ENCODE assay signal across 13 mouse cellular contexts in genomic region chr9:20713478-20713987, GRCm38 (mm10). TPM values are rescaled to one million over a fixed set of nuclear protein-coding genes. Genes with fewer than 3 reads are reported as not detected.
A peak's percentile ranks its signal among the peaks of the same experiment; 100 is the strongest.
DNase-seq lines count a peak whose midpoint lies in the region; ATAC-seq and TF ChIP-seq lines count a peak whose summit lies in the region.
"Had no signal": no experiment of that assay in that cellular context is flagged by ENCODE, and none has a peak within 500 bp of the region (broad histone marks: within the 10 kb centered on the region; RNA-seq: fewer than 3 reads in every experiment).

No protein-coding gene starts in this region.

- intact Hi-C loops in left cerebral cortex, postnatal 4 days (cut with DNase I), result no loop called here

- H3K4me2 ChIP-seq in forebrain, embryonic 11.5 days (ENCODE audit: low read depth, low read length, severe bottlenecking), result no peak overlapping the region
- no peak overlapping the region for H3K4me2 ChIP-seq in hindbrain, embryonic 14.5 days (replicated peaks)
- H3K4me2 ChIP-seq in neural tube, embryonic 14.5 days (ENCODE audit: low read depth, low read length), result no peak overlapping the region
- H3K4me2 ChIP-seq: heart, embryonic 11.5 days; liver, embryonic 11.5 days had no signal

- H3K36me3 ChIP-seq in forebrain, embryonic 11.5 days (ENCODE audit: control insufficient read depth, insufficient read depth, low read length), result no peaks in the 10 kb centered on the region
- peaks cover 4% of the 10 kb centered on the region; the same call in 1 of the 2 replicates for H3K36me3 ChIP-seq in hindbrain, embryonic 14.5 days (replicated peaks; ENCODE audit: control insufficient read depth, insufficient read depth)
- H3K36me3 ChIP-seq in neural tube, embryonic 14.5 days (ENCODE audit: control insufficient read depth, insufficient read depth, low read length), result no peaks in the 10 kb centered on the region

- TF ChIP-seq POLR2A in lung, adult 2 months (IDR thresholded peaks at IDR 0.05; ENCODE audit: borderline replicate concordance, extremely low read depth, low read depth, low read length), result no peak

- peak; percentile 51 for DNase-seq in left cerebral cortex, postnatal 4 days
- no peak for DNase-seq in left cerebral cortex, adult 18-20 months (ENCODE audit: low spot score in 2 of 2)
- DNase-seq in forebrain, embryonic 11.5 days (ENCODE audit: low spot score), result no peak
- peak; percentile 54 for DNase-seq in hindbrain, embryonic 14.5 days (ENCODE audit: low spot score)
- DNase-seq in lung, adult 2 months, result no peak
- no peak for DNase-seq in liver
- no peak for DNase-seq in gastrocnemius, postnatal 25 days
- DNase-seq: cerebellum, adult 11 months; thymus, postnatal 36 days had no signal

- H3K27me3 ChIP-seq in forebrain, embryonic 11.5 days (ENCODE audit: control insufficient read depth, insufficient read depth, low read length), result no peaks in the 10 kb centered on the region
- no peaks in the 10 kb centered on the region for H3K27me3 ChIP-seq in hindbrain, embryonic 14.5 days (ENCODE audit: control insufficient read depth, insufficient read depth, low read length)
- H3K27me3 ChIP-seq in neural tube, embryonic 14.5 days (ENCODE audit: control insufficient read depth, insufficient read depth, low read length), result no peaks in the 10 kb centered on the region

- H3K9ac ChIP-seq in forebrain, embryonic 11.5 days (ENCODE audit: low read length), result no peak overlapping the region
- 0 out of 2 replicates have a peak overlapping the region, but pooled peaks have one; percentile 25 for H3K9ac ChIP-seq in hindbrain, embryonic 14.5 days
- no peak overlapping the region for H3K9ac ChIP-seq in neural tube, embryonic 14.5 days (replicated peaks; ENCODE audit: low read depth, low read length)

- no peaks in the 10 kb centered on the region; the same call in 1 of the 2 replicates for H3K4me1 ChIP-seq in forebrain, embryonic 11.5 days (replicated peaks; ENCODE audit: control insufficient read depth, insufficient read depth, low read length)
- H3K4me1 ChIP-seq in hindbrain, embryonic 14.5 days (replicated peaks; ENCODE audit: control insufficient read depth, insufficient read depth, low read length), result peaks cover 16% of the 10 kb centered on the region
- H3K4me1 ChIP-seq in neural tube, embryonic 14.5 days (ENCODE audit: control insufficient read depth, insufficient read depth, low read length), result peaks cover 14% of the 10 kb centered on the region; the same call in 1 of the 2 replicates
- H3K4me1 ChIP-seq in lung, adult 2 months (ENCODE audit: control insufficient read depth, insufficient read depth, low read length), result no peaks in the 10 kb centered on the region

- peak; percentile 76 for ATAC-seq in forebrain, embryonic 11.5 days (replicated peaks; ENCODE audit: low FRiP score)
- peak; percentile 78 for ATAC-seq in hindbrain, embryonic 14.5 days (ENCODE audit: low FRiP score)
- peak; percentile 80 for ATAC-seq in neural tube, embryonic 14.5 days (ENCODE audit: low read depth)

- TF ChIP-seq CTCF in lung, adult 2 months (IDR thresholded peaks at IDR 0.05; ENCODE audit: insufficient read depth, low read length), result no peak

- no peak overlapping the region for H3K4me3 ChIP-seq in forebrain, embryonic 11.5 days (ENCODE audit: low read depth, low read length)
- H3K4me3 ChIP-seq in hindbrain, embryonic 14.5 days (replicated peaks; ENCODE audit: low read length), result no peak overlapping the region
- no peak overlapping the region for H3K4me3 ChIP-seq in neural tube, embryonic 14.5 days (ENCODE audit: low read depth, low read length)
- no peak overlapping the region for H3K4me3 ChIP-seq in lung, adult 2 months (replicated peaks; ENCODE audit: extremely low read depth, low read depth, low read length)
- H3K4me3 ChIP-seq: erythroblast, embryonic 14.5 days had no signal

- 45% methylated on average over 11 of the region's 11 CpGs for WGBS in forebrain, embryonic 11.5 days
- WGBS in hindbrain, embryonic 14.5 days, result 10% methylated on average over 7 of the region's 11 CpGs
- 18% methylated on average over 11 of the region's 11 CpGs for WGBS in neural tube, embryonic 14.5 days
- 33% methylated on average over 11 of the region's 11 CpGs for WGBS in lung, adult 2 months

- no peaks in the 10 kb centered on the region for H3K9me3 ChIP-seq in forebrain, embryonic 11.5 days (ENCODE audit: control insufficient read depth, low read length)
- H3K9me3 ChIP-seq in hindbrain, embryonic 14.5 days (ENCODE audit: control insufficient read depth, low read length), result no peaks in the 10 kb centered on the region
- no peaks in the 10 kb centered on the region; the same call in 1 of the 2 replicates for H3K9me3 ChIP-seq in neural tube, embryonic 14.5 days (ENCODE audit: control insufficient read depth, low read length)

- peak overlapping the region; percentile 62 for H3K27ac ChIP-seq in forebrain, embryonic 11.5 days (ENCODE audit: low read depth, low read length)
- peak overlapping the region; percentile 82 for H3K27ac ChIP-seq in hindbrain, embryonic 14.5 days
- H3K27ac ChIP-seq in neural tube, embryonic 14.5 days (ENCODE audit: low read depth, low read length), result peak overlapping the region; percentile 75

RNA-seq across cellular contexts. Expression of gene Olfm2, which starts 32.6 kb away (rescaled TPM):
- 100 to 1,000 TPM; 229 to 241 TPM for total RNA-seq in left cerebral cortex, postnatal 4 days (2021)
- total RNA-seq in left cerebral cortex, adult 18-20 months (2021), result 100 to 1,000 TPM; 127 to 142 TPM
- polyA plus RNA-seq in forebrain, embryonic 11.5 days (2014; fragmentation: Nextera tagmentation; extraction: Ambion mirVana), result 15.4 and 19.8 TPM in 2 replicates
- polyA plus RNA-seq in hindbrain, embryonic 14.5 days (2014; fragmentation: Nextera tagmentation; extraction: Ambion mirVana), result 185 and 207 TPM in 2 replicates
- 155 and 202 TPM in 2 replicates for polyA plus RNA-seq in neural tube, embryonic 14.5 days (2014; fragmentation: Nextera tagmentation; extraction: Ambion mirVana)
- 14.2 and 15.2 TPM in 2 replicates for polyA plus RNA-seq in lung, adult 2 months (2012; rRNA removed)
- total RNA-seq in gastrocnemius, postnatal 25 days (2021), result under 1 TPM; 0.13 to 0.20 TPM
- polyA plus RNA-seq: erythroblast, embryonic 14.5 days had no signal

Comparison
In these comparisons a context has a peak if more than half of its experiments do, and no peak if none do; other contexts are left out.
1. DNase-seq: peak in left cerebral cortex, postnatal 4 days (single experiment) and hindbrain, embryonic 14.5 days (single experiment); none in left cerebral cortex, adult 18-20 months (0 of 2), forebrain, embryonic 11.5 days (single experiment), lung, adult 2 months (single experiment), liver (single experiment) and gastrocnemius, postnatal 25 days (single experiment).
2. Peak in every context shown above with its lines, with median percentiles within 50 percentile points of each other: ATAC-seq and H3K27ac ChIP-seq.